Mouse (Mus musculus): ENCODE measurements at regions not wholly inside any gene's neighbourhood (a gene's known extent, or its start where the extent isn't known, plus 50 kb on each side); places are given as distances from the start of the nearest gene placed in this dataset.

GRCm38 (mm10) chr14:100713999-100714471, 429.6 kb upstream of the Klf12 start:
- DNase-seq (ENCODE audit: low spot score): no peak
- Histone ChIP-seq H3K27me3 (ENCODE audit: control insufficient read depth, insufficient read depth, low read length) (no peaks in the 10 kb centered on the region), H3K4me2 (replicated peaks; ENCODE audit: low read depth, low read length, severe bottlenecking) (no peak overlapping the region), H3K9ac (ENCODE audit: low read depth, low read length, severe bottlenecking) (no peak overlapping the region), H3K4me3 (replicated peaks; ENCODE audit: low read length) (no peak overlapping the region), H3K36me3 (ENCODE audit: control insufficient read depth, insufficient read depth, low read length) (no peaks in the 10 kb centered on the region), H3K27ac (replicated peaks; ENCODE audit: low read depth, low read length) (no peak overlapping the region), H3K9me3 (ENCODE audit: control insufficient read depth, low read length) (no peaks in the 10 kb centered on the region), H3K4me1 (ENCODE audit: control insufficient read depth, insufficient read depth, low read length) (no peaks in the 10 kb centered on the region)
- WGBS: 81% methylated on average over 4 of the region's 4 CpGs
- no peak for TF ChIP-seq POLR2A (IDR thresholded peaks at IDR 0.05; ENCODE audit: borderline replicate concordance, extremely low read depth, insufficient read depth, insufficient read length)
- no peak for ATAC-seq (ENCODE audit: low FRiP score, low read depth)

DNA sequence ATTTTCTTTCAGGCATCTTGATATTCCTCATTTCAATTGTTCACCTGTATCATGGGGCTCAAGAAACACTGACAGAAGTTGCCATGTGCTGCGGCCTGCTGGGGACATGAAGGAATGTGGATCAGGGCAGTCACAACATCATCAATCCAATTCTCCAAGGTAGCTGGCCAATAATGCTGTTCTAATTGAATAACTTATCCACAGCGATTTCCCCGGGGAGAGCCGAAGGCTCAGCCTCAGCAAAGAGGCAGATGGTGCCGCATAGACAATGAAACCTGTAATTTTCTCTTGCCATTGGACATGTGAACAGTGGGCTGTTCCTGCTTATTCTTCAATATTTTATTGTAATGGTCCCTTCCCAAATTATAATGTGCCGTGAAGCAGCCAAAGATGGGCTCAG, 429.1 kb upstream of the Klf12 start:
- no peaks in the 10 kb centered on the region for H3K4me1 ChIP-seq (ENCODE audit: control insufficient read depth, insufficient read depth, low read length)
- no peak for TF ChIP-seq POLR2A (IDR thresholded peaks at IDR 0.05; ENCODE audit: borderline replicate concordance, extremely low read depth, insufficient read depth, insufficient read length)
- H3K9ac ChIP-seq (ENCODE audit: low read depth, low read length, severe bottlenecking): no peak overlapping the region
- no peaks in the 10 kb centered on the region for H3K36me3 ChIP-seq (ENCODE audit: control insufficient read depth, insufficient read depth, low read length)
- no peak overlapping the region for H3K4me2 ChIP-seq (replicated peaks; ENCODE audit: low read depth, low read length, severe bottlenecking)
- 87% methylated on average over 6 of the region's 6 CpGs for WGBS
- DNase-seq (ENCODE audit: low spot score) (no peak), ATAC-seq (ENCODE audit: low FRiP score, low read depth) (no peak)
- H3K9me3 ChIP-seq (ENCODE audit: control insufficient read depth, low read length): no peaks in the 10 kb centered on the region
- H3K27me3 ChIP-seq (ENCODE audit: control insufficient read depth, insufficient read depth, low read length): no peaks in the 10 kb centered on the region
- H3K27ac ChIP-seq (replicated peaks; ENCODE audit: low read depth, low read length): no peak overlapping the region
- H3K4me3 ChIP-seq (replicated peaks; ENCODE audit: low read length): no peak overlapping the region

- DNase-seq (ENCODE audit: low spot score): no peak
- WGBS: 37% methylated on average over 9 of the region's 9 CpGs
- no peaks in the 10 kb centered on the region for H3K4me1 ChIP-seq (ENCODE audit: control insufficient read depth, insufficient read depth, low read length)
- H3K36me3 ChIP-seq (ENCODE audit: control insufficient read depth, insufficient read depth, low read length): no peaks in the 10 kb centered on the region
- H3K9me3 ChIP-seq (ENCODE audit: control insufficient read depth, low read length): no peaks in the 10 kb centered on the region
- H3K27ac ChIP-seq (replicated peaks; ENCODE audit: low read depth, low read length): no peak overlapping the region
- no peaks in the 10 kb centered on the region for H3K27me3 ChIP-seq (ENCODE audit: control insufficient read depth, insufficient read depth, low read length)
- H3K9ac ChIP-seq (ENCODE audit: low read depth, low read length, severe bottlenecking): no peak overlapping the region
- H3K4me3 ChIP-seq (replicated peaks; ENCODE audit: low read length): no peak overlapping the region
- ATAC-seq (ENCODE audit: low FRiP score, low read depth): no peak
- no peak overlapping the region for H3K4me2 ChIP-seq (replicated peaks; ENCODE audit: low read depth, low read length, severe bottlenecking)
- no peak for TF ChIP-seq POLR2A (IDR thresholded peaks at IDR 0.05; ENCODE audit: borderline replicate concordance, extremely low read depth, insufficient read depth, insufficient read length)
Observed at GRCm38 (mm10) chr14:100665361-100665955, 381.0 kb upstream of the Klf12 start.

GRCm38 (mm10) chr14:100664180-100664579, 379.7 kb upstream of the Klf12 start:
- ATAC-seq (ENCODE audit: low FRiP score, low read depth) (no peak), DNase-seq (ENCODE audit: low spot score) (no peak)
- Histone ChIP-seq H3K4me1 (ENCODE audit: control insufficient read depth, insufficient read depth, low read length) (no peaks in the 10 kb centered on the region), H3K9ac (ENCODE audit: low read depth, low read length, severe bottlenecking) (no peak overlapping the region), H3K4me2 (replicated peaks; ENCODE audit: low read depth, low read length, severe bottlenecking) (no peak overlapping the region), H3K27ac (replicated peaks; ENCODE audit: low read depth, low read length) (no peak overlapping the region), H3K36me3 (ENCODE audit: control insufficient read depth, insufficient read depth, low read length) (no peaks in the 10 kb centered on the region), H3K4me3 (replicated peaks; ENCODE audit: low read length) (no peak overlapping the region), H3K9me3 (ENCODE audit: control insufficient read depth, low read length) (no peaks in the 10 kb centered on the region), H3K27me3 (ENCODE audit: control insufficient read depth, insufficient read depth, low read length) (no peaks in the 10 kb centered on the region)
- no peak for TF ChIP-seq POLR2A (IDR thresholded peaks at IDR 0.05; ENCODE audit: borderline replicate concordance, extremely low read depth, insufficient read depth, insufficient read length)
- WGBS: 87% methylated on average over 3 of the region's 3 CpGs

DNA sequence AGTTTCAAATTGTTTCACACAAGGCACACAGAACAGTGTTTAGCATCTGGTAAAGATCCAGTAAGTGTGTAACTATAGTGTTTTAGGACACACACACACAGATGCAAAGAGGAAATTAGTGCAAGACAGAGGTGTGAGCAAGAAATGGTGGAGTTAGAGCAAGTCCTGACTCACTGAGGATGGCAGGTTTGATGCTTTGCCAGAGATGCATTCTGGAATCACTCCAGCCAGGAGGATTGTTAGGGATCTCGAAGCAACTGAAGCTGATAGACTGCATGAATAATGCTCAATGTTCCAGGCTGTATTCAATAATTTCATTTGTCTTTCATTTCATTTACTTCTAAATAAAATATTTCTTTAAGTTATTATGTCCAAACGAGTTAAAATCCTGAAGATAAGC, 357.6 kb upstream of the Klf12 start:
- no peak for TF ChIP-seq POLR2A (IDR thresholded peaks at IDR 0.05; ENCODE audit: borderline replicate concordance, extremely low read depth, insufficient read depth, insufficient read length)
- WGBS: 70% methylated on average over 2 of the region's 2 CpGs

More for the DNA sequence above, 357.6 kb upstream of the Klf12 start:
- Histone ChIP-seq H3K27ac (replicated peaks; ENCODE audit: low read depth, low read length) (no peak overlapping the region), H3K9me3 (ENCODE audit: control insufficient read depth, low read length) (no peaks in the 10 kb centered on the region), H3K27me3 (ENCODE audit: control insufficient read depth, insufficient read depth, low read length) (no peaks in the 10 kb centered on the region), H3K36me3 (ENCODE audit: control insufficient read depth, insufficient read depth, low read length) (no peaks in the 10 kb centered on the region), H3K4me3 (replicated peaks; ENCODE audit: low read length) (no peak overlapping the region), H3K4me1 (ENCODE audit: control insufficient read depth, insufficient read depth, low read length) (no peaks in the 10 kb centered on the region), H3K9ac (ENCODE audit: low read depth, low read length, severe bottlenecking) (no peak overlapping the region), H3K4me2 (replicated peaks; ENCODE audit: low read depth, low read length, severe bottlenecking) (no peak overlapping the region)
- ATAC-seq (ENCODE audit: low FRiP score, low read depth) (no peak), DNase-seq (ENCODE audit: low spot score) (no peak)
